In genomic region chr5:24623986-24624821, GRCm38 (mm10) we compare ENCODE assay signal across 8 mouse cellular contexts. TPM values are rescaled to one million over a fixed set of nuclear protein-coding genes. Genes with fewer than 3 reads are reported as not detected.
DNase-seq lines count a peak whose midpoint lies in the region; ATAC-seq and TF ChIP-seq lines count a peak whose summit lies in the region.

TSS of gene Smarcd3 (minus strand) at chr5:24624411.

- no peaks in the 10 kb centered on the region for H3K9me3 ChIP-seq in limb, embryonic 13.5 days

- no peak for TF ChIP-seq CTCF in kidney, adult 2 months (conservative IDR thresholded peaks at IDR 0.05; ENCODE audit: insufficient read depth, insufficient read length, low read depth, low read length)
- TF ChIP-seq CTCF in olfactory bulb, adult 2 months (IDR thresholded peaks at IDR 0.05; ENCODE audit: insufficient read depth, low read depth, low read length): no peak

- WGBS in kidney, adult 2 months: 4% methylated on average over 37 of the region's 37 CpGs
- 7% methylated on average over 13 of the region's 37 CpGs for WGBS in limb, embryonic 13.5 days
- 2% methylated on average over 37 of the region's 37 CpGs for WGBS in olfactory bulb, adult 2 months

- no peaks in the 10 kb centered on the region for H3K27me3 ChIP-seq in kidney, adult 2 months (replicated peaks; ENCODE audit: control insufficient read depth, insufficient read depth, low read length)
- peaks cover 39% of the 10 kb centered on the region for H3K27me3 ChIP-seq in limb, embryonic 13.5 days

- no peak within 1 kb of the TSS for H3K27ac ChIP-seq in kidney, adult 2 months (ENCODE audit: insufficient read depth, low read depth, low read length)
- H3K27ac ChIP-seq in limb, embryonic 13.5 days: no peak within 1 kb of the TSS
- peak within 1 kb of the TSS; percentile 38; the same call in 1 of the 2 replicates for H3K27ac ChIP-seq in olfactory bulb, adult 2 months (ENCODE audit: insufficient read depth, low read depth, low read length)

- TF ChIP-seq POLR2A in kidney, adult 2 months (IDR thresholded peaks at IDR 0.05; ENCODE audit: low read depth, low read length): no peak
- TF ChIP-seq POLR2A in olfactory bulb, adult 2 months (IDR thresholded peaks at IDR 0.05; ENCODE audit: insufficient read depth, low read depth, low read length): peak; percentile 93

- H3K4me2 ChIP-seq in limb, embryonic 13.5 days (replicated peaks): peak within 1 kb of the TSS; percentile 91

- H3K36me3 ChIP-seq in kidney, adult 2 months (ENCODE audit: control insufficient read depth, insufficient read depth, low read length): no peaks in the 10 kb centered on the region
- no peaks in the 10 kb centered on the region for H3K36me3 ChIP-seq in limb, embryonic 13.5 days

- peak within 1 kb of the TSS; percentile 81 for H3K9ac ChIP-seq in limb, embryonic 13.5 days

- peak; percentile 21 for DNase-seq in thymus, postnatal 4 days
- DNase-seq in thymus, postnatal 14 days: no peak
- DNase-seq in embryo, embryonic 9.5 days (ENCODE audit: extremely low spot score): peak; percentile 74
- DNase-seq in gastrocnemius, postnatal 4 days (ENCODE audit: low spot score in 2 of 2): peak in 1 of 2 experiments; percentile 49
- DNase-seq in kidney, adult 2 months: no peak
- no peak for DNase-seq in thymus, postnatal 36 days

- ATAC-seq in limb, embryonic 13.5 days (ENCODE audit: low FRiP score, low read depth): peak; percentile 64

- H3K4me1 ChIP-seq in kidney, adult 2 months (ENCODE audit: control insufficient read depth, insufficient read depth, low read length): peaks cover 6% of the 10 kb centered on the region; the same call in 1 of the 2 replicates
- H3K4me1 ChIP-seq in limb, embryonic 13.5 days: peaks cover 37% of the 10 kb centered on the region
- peaks cover 41% of the 10 kb centered on the region for H3K4me1 ChIP-seq in olfactory bulb, adult 2 months (ENCODE audit: control insufficient read depth, insufficient read depth, low read length)

- H3K4me3 ChIP-seq in kidney, adult 2 months (ENCODE audit: insufficient read depth, low read depth, low read length): peak within 1 kb of the TSS; percentile 46
- H3K4me3 ChIP-seq in limb, embryonic 13.5 days: peak within 1 kb of the TSS; percentile 56
- peak within 1 kb of the TSS; percentile 76 for H3K4me3 ChIP-seq in olfactory bulb, adult 2 months (ENCODE audit: insufficient read depth, low read depth, low read length)

RNA-seq across cellular contexts. Expression of gene Smarcd3, which starts in this region (rescaled TPM):
- total RNA-seq in gastrocnemius, postnatal 4 days (2021): 100 to 1,000 TPM; 131 to 137 TPM
- 12.4 and 15.9 TPM in 2 replicates for polyA plus RNA-seq in kidney, adult 2 months (2012; rRNA removed)
- 51.2 and 51.3 TPM in 2 replicates for polyA plus RNA-seq in limb, embryonic 13.5 days (2015; fragmentation: Nextera tagmentation; extraction: Ambion mirVana)
- polyA plus RNA-seq in olfactory bulb, adult 2 months (2012; ENCODE audit: insufficient read depth, insufficient read length, low replicate concordance, missing spikeins): not detected in 2 replicates

Comparison
In these comparisons a context has a peak if more than half of its experiments do, and no peak if none do; other contexts are left out.
1. DNase-seq: peak in thymus, postnatal 4 days (single experiment) and embryo, embryonic 9.5 days (single experiment); none in thymus, postnatal 14 days (single experiment), kidney, adult 2 months (single experiment) and thymus, postnatal 36 days (0 of 2).
2. Peak in every context shown above with its lines, with median percentiles within 50 percentile points of each other: H3K4me3 ChIP-seq.